Mouse (Mus musculus) limb, embryonic 14.5 days (tissue): Measurements from ENCODE around the gene Col26a1. TPM values are rescaled to one million over a fixed set of nuclear protein-coding genes. Genes with fewer than 3 reads are reported as not detected.

ENCODE experiments used
- ATAC-seq: fragments of 200-750 bp; cut with Nextera tagmentation; 2 replicates; pipeline ENCODE4 v1.8.0; 2017; ENCODE audit warnings: low read depth, moderate number of reproducible peaks, moderate TSS enrichment; ENCODE audit not compliant: low FRiP score
- DNase-seq: peaks from one replicate; pipeline ENCODE4 v3.0.0-alpha.2; 2015; ENCODE audit warnings: low spot score
- H3K27ac ChIP-seq: fragments of 300-500 bp; sonication (generic); replicated peaks from 2 replicates; pipeline ENCODE4 v1.5.1; 2014; ENCODE audit warnings: low read depth, mild to moderate bottlenecking, low read length, moderate library complexity, mixed read lengths
- H3K27me3 ChIP-seq: fragments of 300-500 bp; sonication (generic); 2 replicates; pipeline ENCODE4 v1.6.1; 2014; ENCODE audit warnings: low read length, mixed read lengths; ENCODE audit not compliant: control insufficient read depth, insufficient read depth
- H3K36me3 ChIP-seq: fragments of 300-500 bp; sonication (generic); 2 replicates; pipeline ENCODE4 v1.6.1; 2014; ENCODE audit warnings: mild to moderate bottlenecking, low read length, moderate library complexity, mixed read lengths; ENCODE audit not compliant: control insufficient read depth, insufficient read depth
- H3K4me1 ChIP-seq: fragments of 300-500 bp; sonication (generic); 2 replicates; pipeline ENCODE4 v1.6.1; 2014; ENCODE audit warnings: antibody characterized with exemption, low read length, mixed read lengths; ENCODE audit not compliant: control insufficient read depth, insufficient read depth
- H3K4me2 ChIP-seq: fragments of 300-500 bp; sonication (generic); replicated peaks from 2 replicates; pipeline ENCODE4 v1.6.1; 2014; ENCODE audit warnings: low read depth, mild to moderate bottlenecking, low read length, moderate library complexity; ENCODE audit not compliant: severe bottlenecking
- H3K4me3 ChIP-seq: fragments of 300-500 bp; sonication (generic); replicated peaks from 2 replicates; pipeline ENCODE4 v1.5.1; 2014; ENCODE audit warnings: low read length
- H3K9ac ChIP-seq: fragments of 300-500 bp; sonication (generic); 2 replicates; pipeline ENCODE4 v1.6.1; 2014; ENCODE audit warnings: mild to moderate bottlenecking, low read depth, low read length, moderate library complexity; ENCODE audit not compliant: severe bottlenecking
- H3K9me3 ChIP-seq: fragments of 300-500 bp; sonication (generic); 2 replicates; pipeline ENCODE4 v1.6.1; 2016; ENCODE audit warnings: low read length; ENCODE audit not compliant: control insufficient read depth
- POLR2A ChIP-seq: fragments of 200-500 bp; IDR thresholded peaks from 2 replicates; pipeline ENCODE4 v1.8.0; 2012; ENCODE audit warnings: inconsistent platforms, mild to moderate bottlenecking, moderate library complexity, borderline replicate concordance; ENCODE audit not compliant: insufficient read depth, insufficient read length; ENCODE audit errors: extremely low read depth
- WGBS: fragments of 180-500 bp; shearing (Covaris S2); extraction: QIAGEN DNeasy Blood & Tissue Kit; methylation state at CpG from one replicate; pipeline ENCODE4 v1.1.7; 2014; 5-methylcytosine and 5-hydroxymethylcytosine counted together
- polyA plus RNA-seq, 2 experiments: library from polyadenylated mRNA; depleted of rRNA in 1 of 2; stranded (reverse) in 1 of 2; unstranded in 1 of 2; fragments of >200 nt; fragmentation: Nextera tagmentation in 1 of 2; extraction: Ambion mirVana in 1 of 2; gene quantifications; 2 replicates each; pipeline versions ENCODE4 v1.2.1 to v1.2.3; 2012 to 2014

Gene Col26a1
- polyA plus RNA-seq, 2 experiments, result 85.5 to 219 TPM

- Histone ChIP-seq H3K27ac (no peak overlapping the region), H3K27me3 (no peaks in the 10 kb centered on the region), H3K36me3 (no peaks in the 10 kb centered on the region), H3K4me3 (no peak overlapping the region), H3K9me3 (no peaks in the 10 kb centered on the region), H3K9ac (no peak overlapping the region), H3K4me2 (no peak overlapping the region), H3K4me1 (peaks cover 3% of the 10 kb centered on the region)
- no peak for DNase-seq
- no peak for TF ChIP-seq POLR2A
- WGBS, result 66% methylated on average over 5 of the region's 5 CpGs
- no peak for ATAC-seq
Observed at GRCm38 (mm10) chr5:136721596-136721995, 161.4 kb downstream of the Col26a1 start.

- no peak overlapping the region for H3K4me3 ChIP-seq
- no peaks in the 10 kb centered on the region for H3K9me3 ChIP-seq
- ATAC-seq (no peak), DNase-seq (no peak)
- WGBS, result 70% methylated on average over 8 of the region's 8 CpGs
- no peak overlapping the region for H3K4me2 ChIP-seq
- H3K4me1 ChIP-seq, result peaks cover 9% of the 10 kb centered on the region
- no peaks in the 10 kb centered on the region; the same call in none of the 2 replicates for H3K27me3 ChIP-seq
- no peak for TF ChIP-seq POLR2A
- H3K9ac ChIP-seq, result no peak overlapping the region
- H3K36me3 ChIP-seq, result no peaks in the 10 kb centered on the region
- no peak overlapping the region for H3K27ac ChIP-seq
Observed at GRCm38 (mm10) chr5:136718656-136719055, 164.4 kb downstream of the Col26a1 start.

GRCm38 (mm10) chr5:136717573-136717854 lies 165.5 kb downstream of the Col26a1 start:
- WGBS, result 89% methylated on average over 2 of the region's 2 CpGs
- Histone ChIP-seq H3K27ac (no peak overlapping the region), H3K4me2 (no peak overlapping the region), H3K36me3 (no peaks in the 10 kb centered on the region), H3K9me3 (no peaks in the 10 kb centered on the region), H3K4me1 (peaks cover 9% of the 10 kb centered on the region), H3K9ac (no peak overlapping the region), H3K27me3 (no peaks in the 10 kb centered on the region; the same call in none of the 2 replicates), H3K4me3 (no peak overlapping the region)
- no peak for TF ChIP-seq POLR2A
- DNase-seq (no peak), ATAC-seq (no peak)

- WGBS, result 29% methylated on average over 10 of the region's 10 CpGs
- no peak overlapping the region for H3K27ac ChIP-seq
- no peak for DNase-seq
- peaks cover 9% of the 10 kb centered on the region for H3K4me1 ChIP-seq
- H3K4me3 ChIP-seq, result no peak overlapping the region
- no peaks in the 10 kb centered on the region for H3K9me3 ChIP-seq
- H3K9ac ChIP-seq, result no peak overlapping the region
- no peak for TF ChIP-seq POLR2A
- peak; percentile 66 for ATAC-seq
- no peaks in the 10 kb centered on the region; the same call in none of the 2 replicates for H3K27me3 ChIP-seq
- no peaks in the 10 kb centered on the region for H3K36me3 ChIP-seq
- H3K4me2 ChIP-seq, result no peak overlapping the region
Observed at GRCm38 (mm10) chr5:136716696-136717572, 166.1 kb downstream of the Col26a1 start.

GRCm38 (mm10) chr5:136714879-136715278 lies 168.1 kb downstream of the Col26a1 start:
- Histone ChIP-seq H3K4me1 (peaks cover 17% of the 10 kb centered on the region), H3K4me2 (peak overlapping the region; percentile 37), H3K27ac (no peak overlapping the region), H3K36me3 (no peaks in the 10 kb centered on the region), H3K9me3 (no peaks in the 10 kb centered on the region), H3K27me3 (no peaks in the 10 kb centered on the region; the same call in none of the 2 replicates), H3K4me3 (0 out of 2 replicates have a peak overlapping the region, but pooled peaks have one; percentile 5), H3K9ac (no peak overlapping the region)
- no peak for TF ChIP-seq POLR2A
- DNase-seq (peak; percentile 47), ATAC-seq (no peak)
- 25% methylated on average over 11 of the region's 11 CpGs for whole genome bisulfite sequencing
